Comparison of ENCODE assay signal across 7 mouse cellular contexts in the genomic region with DNA sequence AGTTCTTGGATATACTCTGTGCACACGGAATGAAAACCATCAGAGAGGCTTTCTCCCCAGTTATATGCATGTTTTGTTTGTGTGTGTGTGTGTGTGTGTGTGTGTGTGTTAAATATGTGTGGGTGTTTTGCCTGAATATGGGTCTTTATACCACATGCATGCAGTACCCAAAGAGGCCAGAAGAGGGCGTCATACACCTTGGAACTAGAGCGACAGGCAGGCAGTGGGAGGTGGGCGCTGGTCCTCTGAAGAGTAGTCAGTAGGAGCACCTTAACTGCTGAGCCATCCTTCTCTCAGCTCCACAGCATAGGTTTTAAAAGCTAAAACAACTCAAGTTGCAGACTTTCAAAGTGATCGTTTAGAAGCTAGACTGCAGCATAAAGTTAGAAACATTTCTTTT. TPM values are rescaled to one million over a fixed set of nuclear protein-coding genes. Genes with fewer than 3 reads are reported as not detected.
DNase-seq lines count a peak whose midpoint lies in the region; TF ChIP-seq lines count a peak whose summit lies in the region.

No protein-coding gene starts in this region.

- DNase-seq in 3T3-L1 (ENCODE audit: low read depth, low spot score) = peak; percentile 66
- peak; percentile 88 for DNase-seq in CD4-positive helper T cell, adult 2 months (ENCODE audit: low read depth, low spot score)
- DNase-seq in brain, embryonic 14.5 days (ENCODE audit: low read depth) = peak; percentile 57
- DNase-seq in frontal cortex, postnatal 14 days (ENCODE audit: low spot score in 2 of 2) = peak; percentile 29 to 63
- peak; percentile 78 to 86 for DNase-seq in kidney, postnatal 25 days
- peak; percentile 83 for DNase-seq in lung, postnatal 10 days
- DNase-seq in spleen, adult 12 weeks (ENCODE audit: low spot score) = peak; percentile 61

- TF ChIP-seq CTCF in brain, embryonic 14.5 days (IDR thresholded peaks at IDR 0.05; ENCODE audit: borderline replicate concordance, extremely low read depth, insufficient read depth, insufficient read length) = peak; percentile 76

- TF ChIP-seq POLR2A in brain, embryonic 14.5 days (IDR thresholded peaks at IDR 0.05; ENCODE audit: borderline replicate concordance, extremely low read depth, insufficient read depth, insufficient read length, poor library complexity, severe bottlenecking) = no peak

RNA-seq across cellular contexts. Expression of a gene that starts 26.7 kb away (rescaled TPM):
- polyA plus RNA-seq in brain, embryonic 14.5 days (2012; rRNA removed) = 43.3 and 77.1 TPM in 2 replicates

Comparison
In these comparisons a context has a peak if more than half of its experiments do, and no peak if none do; other contexts are left out.
1. Peak in every context shown above with its lines: DNase-seq.